Mouse (Mus musculus) hindbrain, embryonic 13.5 days (tissue): ENCODE data around the gene Gm973. TPM values are rescaled to one million over a fixed set of nuclear protein-coding genes. Genes with fewer than 3 reads are reported as not detected.

Experiments
- ATAC-seq: fragments of 200-750 bp; cut with Nextera tagmentation; 2 replicates; pipeline ENCODE4 v1.8.0; 2017; ENCODE audit warnings: moderate TSS enrichment; ENCODE audit not compliant: low FRiP score
- H3K27ac ChIP-seq: fragments of 300-500 bp; sonication (generic); 2 replicates; pipeline ENCODE4 v1.5.1; 2015; ENCODE audit warnings: inconsistent platforms, mild to moderate bottlenecking, moderate library complexity
- H3K27me3 ChIP-seq: fragments of 300-500 bp; sonication (generic); 2 replicates; pipeline ENCODE4 v1.6.1; 2015; ENCODE audit warnings: mild to moderate bottlenecking, inconsistent platforms
- H3K36me3 ChIP-seq: fragments of 300-500 bp; sonication (generic); 2 replicates; pipeline ENCODE4 v1.6.1; 2015; ENCODE audit warnings: mild to moderate bottlenecking, inconsistent platforms
- H3K4me1 ChIP-seq: fragments of 300-500 bp; sonication (generic); replicated peaks from 2 replicates; pipeline ENCODE4 v1.6.1; 2015; ENCODE audit warnings: inconsistent platforms
- H3K4me2 ChIP-seq: fragments of 300-500 bp; sonication (generic); 2 replicates; pipeline ENCODE4 v1.6.1; 2015; ENCODE audit warnings: inconsistent platforms, mild to moderate bottlenecking, moderate library complexity
- H3K4me3 ChIP-seq: fragments of 300-500 bp; sonication (generic); 2 replicates; pipeline ENCODE4 v1.5.1; 2015; ENCODE audit warnings: mild to moderate bottlenecking, inconsistent platforms
- H3K9ac ChIP-seq: fragments of 300-500 bp; sonication (generic); 2 replicates; pipeline ENCODE4 v1.6.1; 2015; ENCODE audit warnings: mild to moderate bottlenecking, inconsistent platforms
- H3K9me3 ChIP-seq: fragments of 300-500 bp; sonication (generic); 2 replicates; pipeline ENCODE4 v1.6.1; 2016; ENCODE audit warnings: inconsistent platforms
- WGBS: fragments of 180-500 bp; shearing (Covaris S2); methylation state at CpG from one replicate; pipeline ENCODE4 v1.1.7; 2015; 5-methylcytosine and 5-hydroxymethylcytosine counted together
- polyA plus RNA-seq: library from polyadenylated mRNA; unstranded; fragments of >200 nt; fragmentation: Nextera tagmentation; extraction: Ambion mirVana; gene quantifications from 2 replicates; pipeline ENCODE4 v1.2.1, GENCODE M21; 2015

Gm973 gene
- polyA plus RNA-seq, 1 experiment from 2014 or later, result 8.6 TPM

- H3K27me3 ChIP-seq, result no peaks in the 10 kb centered on the region
- H3K9me3 ChIP-seq, result no peaks in the 10 kb centered on the region
- ATAC-seq, result no peak
- WGBS, result 53% methylated on average over 3 of the region's 3 CpGs
- H3K36me3 ChIP-seq, result no peaks in the 10 kb centered on the region
- no peak overlapping the region for H3K9ac ChIP-seq
- H3K4me3 ChIP-seq, result no peak overlapping the region
- peaks cover 20% of the 10 kb centered on the region for H3K4me1 ChIP-seq
- 0 out of 2 replicates have a peak overlapping the region, but pooled peaks have one; percentile 62 for H3K27ac ChIP-seq
- H3K4me2 ChIP-seq, result no peak overlapping the region
Measured at GRCm38 (mm10) chr1:59524759-59525158, 8.7 kb downstream of the Gm973 start.

- Histone ChIP-seq H3K4me3 (no peak overlapping the region), H3K9ac (no peak overlapping the region), H3K27me3 (no peaks in the 10 kb centered on the region), H3K27ac (no peak overlapping the region), H3K4me2 (no peak overlapping the region), H3K4me1 (peaks cover 12% of the 10 kb centered on the region), H3K36me3 (no peaks in the 10 kb centered on the region), H3K9me3 (no peaks in the 10 kb centered on the region)
- ATAC-seq, result no peak
- 93% methylated on average over 6 of the region's 6 CpGs for WGBS
Measured at GRCm38 (mm10) chr1:59527219-59527618, 11.2 kb downstream of the Gm973 start.

GRCm38 (mm10) chr1:59534976-59535810, 19.1 kb downstream of the Gm973 start:
- Histone ChIP-seq H3K4me1 (peaks cover 15% of the 10 kb centered on the region), H3K36me3 (no peaks in the 10 kb centered on the region), H3K9ac (no peak overlapping the region), H3K4me3 (no peak overlapping the region), H3K27ac (peak overlapping the region; percentile 69), H3K27me3 (no peaks in the 10 kb centered on the region), H3K9me3 (no peaks in the 10 kb centered on the region), H3K4me2 (no peak overlapping the region)
- ATAC-seq, result peak; percentile 88
- WGBS, result 25% methylated on average over 5 of the region's 5 CpGs

GRCm38 (mm10) chr1:59538381-59538780, 22.3 kb downstream of the Gm973 start:
- H3K4me3 ChIP-seq, result no peak overlapping the region
- ATAC-seq, result no peak
- no peak overlapping the region for H3K27ac ChIP-seq
- no peaks in the 10 kb centered on the region for H3K9me3 ChIP-seq
- peaks cover 15% of the 10 kb centered on the region for H3K4me1 ChIP-seq
- no peak overlapping the region for H3K4me2 ChIP-seq
- no peaks in the 10 kb centered on the region for H3K27me3 ChIP-seq
- H3K9ac ChIP-seq, result no peak overlapping the region
- WGBS, result 88% methylated on average over 5 of the region's 5 CpGs
- H3K36me3 ChIP-seq, result no peaks in the 10 kb centered on the region

GRCm38 (mm10) chr1:59540537-59541148, 24.6 kb downstream of the Gm973 start:
- Histone ChIP-seq H3K27ac (no peak overlapping the region), H3K4me3 (no peak overlapping the region), H3K27me3 (no peaks in the 10 kb centered on the region), H3K9me3 (no peaks in the 10 kb centered on the region), H3K4me1 (peaks cover 6% of the 10 kb centered on the region), H3K4me2 (no peak overlapping the region), H3K9ac (no peak overlapping the region), H3K36me3 (no peaks in the 10 kb centered on the region)
- no peak for ATAC-seq
- WGBS, result 58% methylated on average over 19 of the region's 19 CpGs

GRCm38 (mm10) chr1:59541271-59542020, 25.4 kb downstream of the Gm973 start:
- no peak for ATAC-seq
- Histone ChIP-seq H3K27ac (no peak overlapping the region), H3K9ac (no peak overlapping the region), H3K4me1 (0 out of 2 replicates have a peak, but pooled peaks cover under 1% of the 10 kb centered on the region), H3K36me3 (no peaks in the 10 kb centered on the region), H3K4me2 (no peak overlapping the region), H3K9me3 (no peaks in the 10 kb centered on the region), H3K27me3 (no peaks in the 10 kb centered on the region), H3K4me3 (no peak overlapping the region)
- WGBS, result 82% methylated on average over 16 of the region's 16 CpGs

- no peak for ATAC-seq
- Histone ChIP-seq H3K4me2 (no peak overlapping the region), H3K27me3 (no peaks in the 10 kb centered on the region), H3K9ac (no peak overlapping the region), H3K4me3 (no peak overlapping the region), H3K9me3 (no peaks in the 10 kb centered on the region), H3K27ac (no peak overlapping the region), H3K36me3 (no peaks in the 10 kb centered on the region), H3K4me1 (no peaks in the 10 kb centered on the region)
- WGBS, result 75% methylated on average over 6 of the region's 6 CpGs
Measured at GRCm38 (mm10) chr1:59542231-59542630, 26.2 kb downstream of the Gm973 start.

GRCm38 (mm10) chr1:59543911-59544310, 27.8 kb downstream of the Gm973 start:
- no peaks in the 10 kb centered on the region for H3K27me3 ChIP-seq

GRCm38 (mm10) chr1:59548486-59548885, 32.4 kb downstream of the Gm973 start:
- ATAC-seq, result no peak
- Histone ChIP-seq H3K36me3 (no peaks in the 10 kb centered on the region), H3K4me2 (no peak overlapping the region), H3K4me1 (peaks cover 9% of the 10 kb centered on the region), H3K27ac (no peak overlapping the region), H3K27me3 (no peaks in the 10 kb centered on the region), H3K9ac (no peak overlapping the region), H3K9me3 (no peaks in the 10 kb centered on the region), H3K4me3 (no peak overlapping the region)
- WGBS, result 75% methylated on average over 5 of the region's 5 CpGs

More at GRCm38 (mm10) chr1:59543911-59544310, 27.8 kb downstream of the Gm973 start:
- Histone ChIP-seq H3K4me2 (no peak overlapping the region), H3K36me3 (no peaks in the 10 kb centered on the region), H3K4me1 (peaks cover 5% of the 10 kb centered on the region), H3K27ac (no peak overlapping the region), H3K9ac (no peak overlapping the region), H3K4me3 (no peak overlapping the region), H3K9me3 (no peaks in the 10 kb centered on the region)
- ATAC-seq, result no peak
- WGBS, result 85% methylated on average over 8 of the region's 8 CpGs

- H3K4me2 ChIP-seq, result no peak overlapping the region
- 61% methylated on average over 7 of the region's 7 CpGs for WGBS
- no peaks in the 10 kb centered on the region for H3K27me3 ChIP-seq
- H3K4me1 ChIP-seq, result peaks cover 15% of the 10 kb centered on the region
- no peak overlapping the region for H3K27ac ChIP-seq
- ATAC-seq, result no peak
- no peak overlapping the region for H3K4me3 ChIP-seq
- no peaks in the 10 kb centered on the region for H3K9me3 ChIP-seq
- no peaks in the 10 kb centered on the region for H3K36me3 ChIP-seq
- no peak overlapping the region for H3K9ac ChIP-seq
Measured at GRCm38 (mm10) chr1:59549036-59549675, 33.1 kb downstream of the Gm973 start.

- no peak for ATAC-seq
- WGBS, result 84% methylated on average over 6 of the region's 6 CpGs
- Histone ChIP-seq H3K27ac (no peak overlapping the region), H3K4me1 (peaks cover 15% of the 10 kb centered on the region), H3K36me3 (no peaks in the 10 kb centered on the region), H3K4me3 (no peak overlapping the region), H3K9me3 (no peaks in the 10 kb centered on the region), H3K4me2 (no peak overlapping the region), H3K27me3 (no peaks in the 10 kb centered on the region), H3K9ac (no peak overlapping the region)
Measured at GRCm38 (mm10) chr1:59550227-59550626, 34.2 kb downstream of the Gm973 start.

- no peaks in the 10 kb centered on the region for H3K36me3 ChIP-seq
- no peak overlapping the region for H3K4me2 ChIP-seq
- ATAC-seq, result no peak
- no peaks in the 10 kb centered on the region for H3K9me3 ChIP-seq
- H3K27ac ChIP-seq, result no peak overlapping the region
- H3K4me3 ChIP-seq, result no peak overlapping the region
- no peak overlapping the region for H3K9ac ChIP-seq
- WGBS, result 70% methylated on average over 11 of the region's 11 CpGs
- H3K27me3 ChIP-seq, result no peaks in the 10 kb centered on the region
- H3K4me1 ChIP-seq, result peaks cover 16% of the 10 kb centered on the region
Measured at GRCm38 (mm10) chr1:59550996-59551395, 34.9 kb downstream of the Gm973 start.
